Comparison of ENCODE assay signal across 14 mouse cellular contexts in genomic region chr8:88279220-88279619, GRCm38 (mm10). TPM values are rescaled to one million over a fixed set of nuclear protein-coding genes. Genes with fewer than 3 reads are reported as not detected.
DNase-seq lines count a peak whose midpoint lies in the region; ATAC-seq and TF ChIP-seq lines count a peak whose summit lies in the region.
"Had no signal": no experiment of that assay in that cellular context is flagged by ENCODE, and none has a peak within 500 bp of the region (broad histone marks: within the 10 kb centered on the region; RNA-seq: fewer than 3 reads in every experiment).

No protein-coding gene starts in this region.

- H3K79me2 ChIP-seq in MEL (ENCODE audit: control insufficient read depth, insufficient read depth, low read length, poor library complexity), result peaks cover 28% of the 10 kb centered on the region
- H3K79me2 ChIP-seq in macrophage (ENCODE audit: inconsistent target), result peaks cover 35% of the 10 kb centered on the region

- TF ChIP-seq POLR2A in MEL (IDR thresholded peaks at IDR 0.05; ENCODE audit: control insufficient read depth in 1 of 2, insufficient read depth in 1 of 2, low read depth in 1 of 2, low read length in 2 of 2, poor library complexity in 1 of 2), result no peak

- no peaks in the 10 kb centered on the region for H3K9me3 ChIP-seq in embryonic facial prominence, embryonic 13.5 days
- H3K9me3 ChIP-seq in embryonic facial prominence, embryonic 10.5 days, result no peaks in the 10 kb centered on the region
- H3K9me3 ChIP-seq in MEL (replicated peaks; ENCODE audit: insufficient read depth, low read length), result no peaks in the 10 kb centered on the region
- H3K9me3 ChIP-seq: heart, embryonic 15.5 days had no signal

- 46% methylated on average over 5 of the region's 5 CpGs for WGBS in embryonic facial prominence, embryonic 13.5 days
- WGBS in embryonic facial prominence, embryonic 10.5 days, result 54% methylated on average over 5 of the region's 5 CpGs
- WGBS in macrophage (ENCODE audit: missing documents), result 67% methylated on average over 5 of the region's 5 CpGs

- H3K27ac ChIP-seq in embryonic facial prominence, embryonic 13.5 days, result no peak overlapping the region
- no peak overlapping the region for H3K27ac ChIP-seq in embryonic facial prominence, embryonic 10.5 days (replicated peaks)
- H3K27ac ChIP-seq in MEL (ENCODE audit: control insufficient read depth, low read depth, low read length) (peak overlapping the region; percentile 90), macrophage (peak overlapping the region; percentile 86)
- H3K27ac ChIP-seq: heart, adult 2 months; heart, embryonic 15.5 days had no signal

- ATAC-seq in embryonic facial prominence, embryonic 13.5 days (ENCODE audit: insufficient number of reproducible peaks, insufficient read depth, low FRiP score, low TSS enrichment, low read depth), result peak; percentile 49; the same call in 1 of the 2 replicates
- peak; percentile 50 for ATAC-seq in erythroid progenitor cell, adult 5-6 weeks (replicated peaks; ENCODE audit: low FRiP score, poor library complexity, severe bottlenecking)

- no peak for TF ChIP-seq RAD21 in MEL (IDR thresholded peaks at IDR 0.05; ENCODE audit: low read depth, low read length)

- H3K4me3 ChIP-seq in embryonic facial prominence, embryonic 13.5 days, result no peak overlapping the region
- H3K4me3 ChIP-seq in embryonic facial prominence, embryonic 10.5 days, result no peak overlapping the region
- H3K4me3 ChIP-seq in MEL (ENCODE audit: control insufficient read depth in 1 of 2, insufficient read depth in 1 of 2, low read depth in 2 of 2, low read length in 2 of 2) (no peak overlapping the region), macrophage (ENCODE audit: inconsistent target) (no peak overlapping the region)
- H3K4me3 ChIP-seq: heart, adult 2 months; heart, embryonic 15.5 days had no signal

- H3K4me2 ChIP-seq in embryonic facial prominence, embryonic 13.5 days, result no peak overlapping the region
- H3K4me2 ChIP-seq: heart, embryonic 15.5 days had no signal

- H3K36me3 ChIP-seq in embryonic facial prominence, embryonic 13.5 days, result no peaks in the 10 kb centered on the region
- H3K36me3 ChIP-seq in embryonic facial prominence, embryonic 10.5 days (replicated peaks), result no peaks in the 10 kb centered on the region
- H3K36me3 ChIP-seq in MEL (ENCODE audit: control insufficient read depth in 1 of 2, insufficient read depth in 2 of 2, low read length in 2 of 2) (peaks cover 0 to 45% of the 10 kb centered on the region in 2 experiments; a peak in 2 of 4 replicates), macrophage (ENCODE audit: inconsistent target) (no peaks in the 10 kb centered on the region)
- H3K36me3 ChIP-seq: heart, embryonic 15.5 days had no signal

- TF ChIP-seq EP300 in MEL (IDR thresholded peaks at IDR 0.05; ENCODE audit: low read depth in 1 of 2, low read length in 2 of 2), result no peak

- no peaks in the 10 kb centered on the region for H3K27me3 ChIP-seq in embryonic facial prominence, embryonic 13.5 days
- H3K27me3 ChIP-seq in embryonic facial prominence, embryonic 10.5 days (replicated peaks; ENCODE audit: low read depth, poor library complexity, severe bottlenecking), result peaks cover 20% of the 10 kb centered on the region
- no peaks in the 10 kb centered on the region for H3K27me3 ChIP-seq in MEL (ENCODE audit: control insufficient read depth in 1 of 2, insufficient read depth in 2 of 2, low read length in 2 of 2)

- no peak for TF ChIP-seq CTCF in MEL (IDR thresholded peaks at IDR 0.05 in 2 of 3, conservative IDR thresholded peaks at IDR 0.05 in 1 of 3; ENCODE audit: control insufficient read depth in 1 of 3, insufficient read depth in 1 of 3, low read depth in 2 of 3, low read length in 3 of 3, poor library complexity in 1 of 3, severe bottlenecking in 1 of 3)

- peaks cover 19% of the 10 kb centered on the region for H3K4me1 ChIP-seq in embryonic facial prominence, embryonic 13.5 days
- H3K4me1 ChIP-seq in embryonic facial prominence, embryonic 10.5 days, result peaks cover 29% of the 10 kb centered on the region
- peaks cover 17 to 57% of the 10 kb centered on the region in 2 experiments for H3K4me1 ChIP-seq in MEL (ENCODE audit: control insufficient read depth in 1 of 2, insufficient read depth in 2 of 2, low read length in 2 of 2)

- H3K9ac ChIP-seq in embryonic facial prominence, embryonic 13.5 days, result no peak overlapping the region
- H3K9ac ChIP-seq in MEL (ENCODE audit: control insufficient read depth, low read depth, low read length, poor library complexity, severe bottlenecking), result peak overlapping the region; percentile 32
- H3K9ac ChIP-seq: heart, embryonic 15.5 days had no signal

- DNase-seq in embryonic facial prominence, embryonic 10.5 days (ENCODE audit: low spot score), result no peak
- DNase-seq in MEL (ENCODE audit: low read depth, low spot score), result no peak
- DNase-seq in B cell, adult 2 months, result no peak
- DNase-seq in layer of hippocampus, postnatal 36 days, result no peak
- DNase-seq in cerebellum, adult 11-12 months, result no peak
- DNase-seq: adrenal gland, postnatal 36 days; cerebellum, postnatal 14 days; gastrocnemius, postnatal 10 days; thymus, adult 18-20 months had no signal

TF ChIP-seq in MEL, 35 proteins besides CTCF, POLR2A, EP300 and RAD21:
- TF ChIP-seq NELFE (IDR thresholded peaks at IDR 0.05; ENCODE audit: low read depth, low read length), result peak; percentile 47; the same call in 1 of the 2 replicates
- TF ChIP-seq JUND (IDR thresholded peaks at IDR 0.05; ENCODE audit: low read depth, low read length), result no peak
- 0 out of 2 replicates have a peak, but pooled peaks have one; percentile 22 for TF ChIP-seq MAZ (IDR thresholded peaks at IDR 0.05; ENCODE audit: low read depth, low read length)
- no peak for TF ChIP-seq BHLHE40 (IDR thresholded peaks at IDR 0.05; ENCODE audit: borderline replicate concordance, low read depth, low read length)
- TF ChIP-seq CHD2 (IDR thresholded peaks at IDR 0.05; ENCODE audit: low read length), result no peak
- no peak for TF ChIP-seq SMC3 (IDR thresholded peaks at IDR 0.05; ENCODE audit: low read depth, low read length)
- TF ChIP-seq MYB (IDR thresholded peaks at IDR 0.05; ENCODE audit: low read depth, low read length), result no peak
- no peak; the same call in 1 of the 2 replicates for TF ChIP-seq RCOR1 (IDR thresholded peaks at IDR 0.05; ENCODE audit: low read depth, low read length)
- TF ChIP-seq ELF1 (IDR thresholded peaks at IDR 0.05; ENCODE audit: low read depth, low read length), result no peak
- no peak for TF ChIP-seq KAT2A (conservative IDR thresholded peaks at IDR 0.05; ENCODE audit: low read depth, low read length)
- no peak for TF ChIP-seq TBP (IDR thresholded peaks at IDR 0.05; ENCODE audit: low read depth, low read length)
- no peak for TF ChIP-seq USF2 (IDR thresholded peaks at IDR 0.05; ENCODE audit: borderline replicate concordance in 1 of 2, insufficient read depth in 1 of 2, low read depth in 1 of 2, low read length in 2 of 2)
- no peak for TF ChIP-seq GABPA (IDR thresholded peaks at IDR 0.05; ENCODE audit: low read depth, low read length)

RNA-seq across cellular contexts. Expression of gene Adcy7, which starts 7.0 kb away (rescaled TPM):
- polyA plus RNA-seq in embryonic facial prominence, embryonic 13.5 days (2015; fragmentation: Nextera tagmentation; extraction: Ambion mirVana), result 6.6 and 7.3 TPM in 2 replicates
- 2.4 and 2.6 TPM in 2 replicates for polyA plus RNA-seq in embryonic facial prominence, embryonic 10.5 days (2016; fragmentation: Nextera tagmentation; extraction: Ambion mirVana)
- 62.9 and 89.9 TPM in 2 replicates for total RNA-seq in MEL (2012; rRNA removed)
- polyA plus RNA-seq in MEL (2012; ENCODE audit: insufficient read depth in 1 of 2, insufficient read length in 2 of 2, low read depth in 1 of 2, low replicate concordance in 2 of 2, missing spikeins in 1 of 2), result 10 to 100 TPM in 1 of 2 experiments, not detected in 1; 83.7 TPM
- 4.6 and 5.4 TPM in 2 replicates for total RNA-seq in erythroid progenitor cell, adult 5-6 weeks (2015; ENCODE audit: low replicate concordance)
- total RNA-seq in erythroid progenitor cell, adult 5-6 weeks (2017; ENCODE audit: low replicate concordance), result 2.4 and 6.3 TPM in 2 replicates
- 100 to 1,000 TPM; 118 to 513 (median 314) TPM for total RNA-seq in macrophage (2018; cell fraction: chromatin; rRNA removed)
- total RNA-seq in macrophage (2018; cell fraction: cytosol; rRNA removed), result 100 to 1,000 TPM in 8 of 26 experiments, 10 to 100 TPM in 18; 53.5 to 117 (median 87.6) TPM
- total RNA-seq in macrophage (2018; cell fraction: nucleus; rRNA removed), result 100 to 1,000 TPM; 108 to 315 (median 217) TPM
- polyA plus RNA-seq in macrophage (2018), result 49.6 to 90.2 TPM (median 76.3 TPM) in 3 replicates
- 1 to 10 TPM; 1.9 to 3.0 TPM for total RNA-seq in layer of hippocampus, postnatal 36 days (2021)

Comparison
In these comparisons a context has a peak if more than half of its experiments do, and no peak if none do; other contexts are left out.
1. H3K27ac ChIP-seq: peak in MEL (single experiment) and macrophage (single experiment); none in embryonic facial prominence, embryonic 13.5 days (single experiment) and embryonic facial prominence, embryonic 10.5 days (single experiment).